Mouse (Mus musculus): Measurements from ENCODE around the gene Pfkp. TPM values are rescaled to one million over a fixed set of nuclear protein-coding genes. Genes with fewer than 3 reads are reported as not detected.
A peak's percentile ranks its signal among the peaks of the same experiment; 100 is the strongest.

Gene Pfkp
- polyA plus RNA-seq, 1 experiment from 2014 or later, result 39.8 TPM

GRCm38 (mm10) chr13:6647067-6647991 lies 1.2 kb downstream of the Pfkp start:
- Histone ChIP-seq H3K4me1 (peaks cover 8% of the 10 kb centered on the region; the same call in 1 of the 2 replicates), H3K9me3 (no peaks in the 10 kb centered on the region), H3K4me3 (replicated peaks) (peak overlapping the region; percentile 57), H3K4me2 (peak overlapping the region; percentile 95), H3K9ac (peak overlapping the region; percentile 32; the same call in 1 of the 2 replicates), H3K27ac (peak overlapping the region; percentile 4; the same call in 1 of the 2 replicates), H3K27me3 (replicated peaks) (no peaks in the 10 kb centered on the region), H3K36me3 (no peaks in the 10 kb centered on the region)
- 1% methylated on average over 39 of the region's 39 CpGs for WGBS
- ATAC-seq (ENCODE audit: insufficient read depth, low FRiP score, low read depth), result peak; percentile 62

- Histone ChIP-seq H3K4me2 (peak overlapping the region; percentile 95), H3K4me1 (peaks cover 8% of the 10 kb centered on the region; the same call in 1 of the 2 replicates), H3K27me3 (replicated peaks) (no peaks in the 10 kb centered on the region), H3K27ac (no peak overlapping the region), H3K36me3 (no peaks in the 10 kb centered on the region), H3K9ac (no peak overlapping the region), H3K9me3 (no peaks in the 10 kb centered on the region), H3K4me3 (replicated peaks) (peak overlapping the region; percentile 57)
- no peak for ATAC-seq (ENCODE audit: insufficient read depth, low FRiP score, low read depth)
- 56% methylated on average over 3 of the region's 3 CpGs for WGBS
These were observed 1.9 kb downstream of the Pfkp start for GRCm38 (mm10) chr13:6646674-6647066.

GRCm38 (mm10) chr13:6646266-6646665 lies 2.3 kb downstream of the Pfkp start:
- ATAC-seq (ENCODE audit: insufficient read depth, low FRiP score, low read depth), result no peak
- no peaks in the 10 kb centered on the region for H3K36me3 ChIP-seq
- H3K9me3 ChIP-seq, result no peaks in the 10 kb centered on the region
- H3K4me3 ChIP-seq (replicated peaks), result no peak overlapping the region
- H3K4me1 ChIP-seq, result peaks cover 8% of the 10 kb centered on the region; the same call in 1 of the 2 replicates
- H3K4me2 ChIP-seq, result no peak overlapping the region
- 85% methylated on average over 2 of the region's 2 CpGs for WGBS
- H3K27ac ChIP-seq, result no peak overlapping the region
- H3K9ac ChIP-seq, result no peak overlapping the region
- H3K27me3 ChIP-seq (replicated peaks), result no peaks in the 10 kb centered on the region

- Histone ChIP-seq H3K4me2 (no peak overlapping the region), H3K27me3 (replicated peaks) (no peaks in the 10 kb centered on the region), H3K36me3 (no peaks in the 10 kb centered on the region), H3K9ac (no peak overlapping the region), H3K4me3 (replicated peaks) (no peak overlapping the region), H3K27ac (no peak overlapping the region), H3K4me1 (peaks cover 7% of the 10 kb centered on the region; the same call in 1 of the 2 replicates), H3K9me3 (no peaks in the 10 kb centered on the region)
- no peak for ATAC-seq (ENCODE audit: insufficient read depth, low FRiP score, low read depth)
- 77% methylated on average over 5 of the region's 5 CpGs for WGBS
These were observed 4.6 kb downstream of the Pfkp start for GRCm38 (mm10) chr13:6643968-6644367.

GRCm38 (mm10) chr13:6643026-6643425 lies 5.6 kb downstream of the Pfkp start:
- no peaks in the 10 kb centered on the region for H3K27me3 ChIP-seq (replicated peaks)
- H3K9ac ChIP-seq, result no peak overlapping the region
- no peak for ATAC-seq (ENCODE audit: insufficient read depth, low FRiP score, low read depth)
- H3K9me3 ChIP-seq, result no peaks in the 10 kb centered on the region
- H3K27ac ChIP-seq, result no peak overlapping the region
- WGBS, result 89% methylated on average over 4 of the region's 4 CpGs
- 0 out of 2 replicates have a peak, but pooled peaks cover 4% of the 10 kb centered on the region for H3K4me1 ChIP-seq
- H3K4me3 ChIP-seq (replicated peaks), result no peak overlapping the region
- H3K4me2 ChIP-seq, result no peak overlapping the region
- no peaks in the 10 kb centered on the region for H3K36me3 ChIP-seq

GRCm38 (mm10) chr13:6642453-6642852 lies 6.1 kb downstream of the Pfkp start:
- no peak overlapping the region for H3K9ac ChIP-seq
- WGBS, result 74% methylated on average over 5 of the region's 5 CpGs

GRCm38 (mm10) chr13:6641497-6641896 lies 7.1 kb downstream of the Pfkp start:
- Histone ChIP-seq H3K4me1 (peaks cover 5% of the 10 kb centered on the region; the same call in 1 of the 2 replicates), H3K4me3 (replicated peaks) (no peak overlapping the region), H3K4me2 (no peak overlapping the region), H3K27ac (no peak overlapping the region), H3K9me3 (no peaks in the 10 kb centered on the region), H3K36me3 (no peaks in the 10 kb centered on the region), H3K27me3 (replicated peaks) (no peaks in the 10 kb centered on the region), H3K9ac (no peak overlapping the region)
- ATAC-seq (ENCODE audit: insufficient read depth, low FRiP score, low read depth), result no peak
- WGBS, result 72% methylated on average over 1 of the region's 1 CpGs

More at GRCm38 (mm10) chr13:6642453-6642852, 6.1 kb downstream of the Pfkp start:
- no peak overlapping the region for H3K4me3 ChIP-seq (replicated peaks)
- H3K4me2 ChIP-seq, result no peak overlapping the region
- H3K27me3 ChIP-seq (replicated peaks), result no peaks in the 10 kb centered on the region
- 0 out of 2 replicates have a peak, but pooled peaks cover 4% of the 10 kb centered on the region for H3K4me1 ChIP-seq
- no peaks in the 10 kb centered on the region for H3K36me3 ChIP-seq
- no peaks in the 10 kb centered on the region for H3K9me3 ChIP-seq
- no peak for ATAC-seq (ENCODE audit: insufficient read depth, low FRiP score, low read depth)
- H3K27ac ChIP-seq, result no peak overlapping the region

GRCm38 (mm10) chr13:6639507-6640030 lies 9.0 kb downstream of the Pfkp start:
- 74% methylated on average over 5 of the region's 5 CpGs for WGBS
- Histone ChIP-seq H3K9me3 (no peaks in the 10 kb centered on the region), H3K4me2 (no peak overlapping the region), H3K27ac (no peak overlapping the region), H3K4me1 (peaks cover 14% of the 10 kb centered on the region; the same call in 1 of the 2 replicates), H3K36me3 (no peaks in the 10 kb centered on the region), H3K4me3 (replicated peaks) (no peak overlapping the region), H3K27me3 (replicated peaks) (no peaks in the 10 kb centered on the region), H3K9ac (no peak overlapping the region)
- ATAC-seq (ENCODE audit: insufficient read depth, low FRiP score, low read depth), result no peak

GRCm38 (mm10) chr13:6638976-6639375 lies 9.6 kb downstream of the Pfkp start:
- no peaks in the 10 kb centered on the region for H3K9me3 ChIP-seq
- peaks cover 14% of the 10 kb centered on the region; the same call in 1 of the 2 replicates for H3K4me1 ChIP-seq
- H3K4me3 ChIP-seq (replicated peaks), result no peak overlapping the region
- no peak overlapping the region for H3K4me2 ChIP-seq
- no peak for ATAC-seq (ENCODE audit: insufficient read depth, low FRiP score, low read depth)
- 80% methylated on average over 3 of the region's 3 CpGs for WGBS
- H3K36me3 ChIP-seq, result no peaks in the 10 kb centered on the region
- H3K9ac ChIP-seq, result no peak overlapping the region
- no peak overlapping the region for H3K27ac ChIP-seq
- H3K27me3 ChIP-seq (replicated peaks), result no peaks in the 10 kb centered on the region

- ATAC-seq (ENCODE audit: insufficient read depth, low FRiP score, low read depth), result no peak
- no peak overlapping the region for H3K9ac ChIP-seq
- H3K4me2 ChIP-seq, result no peak overlapping the region
- no peaks in the 10 kb centered on the region for H3K36me3 ChIP-seq
- no peaks in the 10 kb centered on the region for H3K27me3 ChIP-seq (replicated peaks)
- 33% methylated on average over 1 of the region's 1 CpGs for WGBS
- peaks cover 14% of the 10 kb centered on the region; the same call in 1 of the 2 replicates for H3K4me1 ChIP-seq
- no peak overlapping the region for H3K27ac ChIP-seq
- H3K9me3 ChIP-seq, result no peaks in the 10 kb centered on the region
- H3K4me3 ChIP-seq (replicated peaks), result no peak overlapping the region
These were observed 10.2 kb downstream of the Pfkp start for GRCm38 (mm10) chr13:6638425-6638824.

GRCm38 (mm10) chr13:6637534-6638124 lies 10.9 kb downstream of the Pfkp start:
- Histone ChIP-seq H3K4me3 (replicated peaks) (no peak overlapping the region), H3K27ac (no peak overlapping the region)

GRCm38 (mm10) chr13:6636976-6637375 lies 11.6 kb downstream of the Pfkp start:
- Histone ChIP-seq H3K4me1 (peaks cover 11% of the 10 kb centered on the region; the same call in 1 of the 2 replicates), H3K27ac (no peak overlapping the region), H3K4me2 (no peak overlapping the region), H3K9me3 (no peaks in the 10 kb centered on the region), H3K27me3 (replicated peaks) (no peaks in the 10 kb centered on the region), H3K9ac (no peak overlapping the region), H3K4me3 (replicated peaks) (no peak overlapping the region), H3K36me3 (no peaks in the 10 kb centered on the region)
- no peak for ATAC-seq (ENCODE audit: insufficient read depth, low FRiP score, low read depth)
- WGBS, result 79% methylated on average over 4 of the region's 4 CpGs

More at GRCm38 (mm10) chr13:6637534-6638124, 10.9 kb downstream of the Pfkp start:
- WGBS, result 90% methylated on average over 6 of the region's 7 CpGs
- Histone ChIP-seq H3K4me1 (peaks cover 14% of the 10 kb centered on the region; the same call in 1 of the 2 replicates), H3K36me3 (no peaks in the 10 kb centered on the region), H3K9ac (no peak overlapping the region), H3K27me3 (replicated peaks) (no peaks in the 10 kb centered on the region), H3K4me2 (no peak overlapping the region), H3K9me3 (no peaks in the 10 kb centered on the region)
- ATAC-seq (ENCODE audit: insufficient read depth, low FRiP score, low read depth), result no peak

All from stomach, embryonic 15.5 days (tissue).